Mouse (Mus musculus) granulocyte monocyte progenitor cell, adult 5-6 weeks (primary cell): ENCODE results near the gene Nkx2-5. TPM values are rescaled to one million over a fixed set of nuclear protein-coding genes. Genes with fewer than 3 reads are reported as not detected.
A peak's percentile ranks its signal among the peaks of the same experiment; 100 is the strongest.

Experiments
- ATAC-seq: replicated peaks from 2 replicates; pipeline ENCODE4 v1.8.0; 2016; ENCODE audit warnings: mild to moderate bottlenecking, moderate TSS enrichment, inconsistent platforms; ENCODE audit not compliant: poor library complexity, severe bottlenecking
- total RNA-seq, 2 experiments: library from RNA; stranded (forward) in 1 of 2; stranded (reverse) in 1 of 2; fragments of 200-712, 200-1000 nt in 1 of 2; fragments of >200 nt in 1 of 2; fragmentation: Nextera tagmentation in 1 of 2; gene quantifications; 2 replicates each; pipeline ENCODE4 v1.2.3; 2014 to 2017

Nkx2-5 gene
- total RNA-seq (2014; fragmentation: Nextera tagmentation) (not detected in 2 replicates), total RNA-seq (2017) (not detected in 2 replicates)

- ATAC-seq, result no peak
Observed at GRCm38 (mm10) chr17:26844909-26845148, at the start of gene Nkx2-5. Gene Nkx2-5, minus strand, starts transcription at chr17:26845009.

- no peak for ATAC-seq
Observed at GRCm38 (mm10) chr17:26894342-26894741, 49.5 kb upstream of the Nkx2-5 start.

DNA sequence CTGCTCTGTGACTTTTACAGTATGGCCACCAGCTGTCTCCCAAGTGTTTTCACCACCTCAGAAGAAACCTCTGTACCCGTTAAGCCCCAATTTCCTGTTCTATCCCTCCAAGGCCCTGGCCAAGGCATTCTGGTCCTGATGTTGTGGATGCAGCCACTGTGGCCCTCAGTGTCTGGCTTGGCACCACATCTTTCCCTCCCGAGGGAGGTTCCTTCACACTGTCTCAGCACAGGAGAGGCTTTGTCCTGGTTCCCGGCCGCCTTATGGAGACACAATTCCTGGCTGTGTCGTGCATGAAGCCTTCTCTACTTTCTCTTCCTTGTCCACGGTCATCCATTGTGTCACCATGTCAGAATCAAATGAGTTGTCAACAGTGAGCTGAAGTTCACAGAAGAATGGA, 48.7 kb upstream of the Nkx2-5 start:
- ATAC-seq, result no peak

DNA sequence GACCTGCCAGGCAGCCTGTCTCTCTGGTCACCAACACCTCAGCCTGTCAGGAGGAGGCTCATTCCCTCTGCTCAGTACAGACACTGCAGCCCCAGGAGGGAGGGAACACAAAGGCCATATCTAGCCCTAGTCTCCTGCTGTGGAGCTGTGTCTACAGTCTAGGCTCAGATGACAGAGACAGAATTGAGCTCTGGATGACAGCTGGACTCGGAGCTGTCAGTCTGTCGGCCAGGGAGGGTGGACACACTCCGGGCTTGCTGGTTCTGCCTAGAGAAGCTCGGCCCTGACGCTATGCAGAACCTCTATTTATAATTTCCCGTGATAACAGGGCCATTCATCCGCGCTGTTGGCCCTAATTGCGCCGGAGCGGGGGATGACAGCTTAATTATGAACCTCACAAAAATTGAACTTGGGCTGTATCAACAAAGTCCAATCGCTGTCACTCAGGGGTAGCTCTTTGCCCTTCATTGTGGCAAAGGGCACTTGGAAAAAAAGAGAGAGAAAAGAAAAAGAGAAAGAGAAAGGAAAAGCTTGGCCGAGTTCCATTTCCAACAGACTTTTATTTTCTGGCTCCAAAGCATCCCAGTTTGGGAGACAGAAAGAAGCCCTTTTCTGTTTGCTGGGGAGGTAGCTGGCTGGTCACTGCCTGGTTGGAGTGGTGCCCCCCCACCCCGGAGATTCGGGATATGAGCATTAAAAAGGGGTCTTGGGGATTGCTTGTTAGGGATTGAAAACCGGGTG, 48.0 kb upstream of the Nkx2-5 start:
- no peak for ATAC-seq

- no peak for ATAC-seq
Observed at GRCm38 (mm10) chr17:26887926-26888325, 43.1 kb upstream of the Nkx2-5 start.

DNA sequence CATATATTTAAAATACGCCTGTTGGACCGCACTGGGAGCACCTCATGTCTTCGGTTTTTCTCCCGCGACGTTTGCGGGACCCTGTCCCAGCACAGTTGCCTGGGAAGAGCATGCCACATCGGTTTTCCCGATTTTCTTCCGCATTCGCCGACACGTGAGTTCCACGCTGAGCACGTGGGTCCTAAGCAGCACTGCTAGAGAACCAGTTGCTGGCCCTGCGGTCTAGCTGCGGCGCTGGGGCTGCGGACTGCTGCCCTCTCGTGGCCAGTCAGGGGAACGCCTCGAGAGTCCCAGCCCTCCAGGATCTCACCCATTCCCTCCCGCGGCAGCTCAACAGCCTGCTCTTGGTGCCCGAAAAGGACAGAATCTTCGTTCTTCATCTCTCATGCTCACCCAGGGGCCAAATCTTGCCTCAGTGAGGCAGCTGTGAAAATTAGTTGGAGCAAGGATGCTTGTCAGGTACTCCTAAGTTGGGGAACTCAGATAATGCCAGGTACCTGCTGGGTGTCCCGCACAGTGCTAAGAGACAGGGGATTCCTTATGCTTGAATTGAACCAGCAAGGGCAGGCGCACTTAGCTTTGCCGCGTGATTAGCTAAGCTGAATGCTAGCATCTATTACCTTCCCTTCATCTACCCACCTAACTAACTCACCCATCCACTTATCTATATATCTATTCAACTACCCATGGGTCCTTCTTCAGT, 41.4 kb upstream of the Nkx2-5 start:
- peak; percentile 96 for ATAC-seq

DNA sequence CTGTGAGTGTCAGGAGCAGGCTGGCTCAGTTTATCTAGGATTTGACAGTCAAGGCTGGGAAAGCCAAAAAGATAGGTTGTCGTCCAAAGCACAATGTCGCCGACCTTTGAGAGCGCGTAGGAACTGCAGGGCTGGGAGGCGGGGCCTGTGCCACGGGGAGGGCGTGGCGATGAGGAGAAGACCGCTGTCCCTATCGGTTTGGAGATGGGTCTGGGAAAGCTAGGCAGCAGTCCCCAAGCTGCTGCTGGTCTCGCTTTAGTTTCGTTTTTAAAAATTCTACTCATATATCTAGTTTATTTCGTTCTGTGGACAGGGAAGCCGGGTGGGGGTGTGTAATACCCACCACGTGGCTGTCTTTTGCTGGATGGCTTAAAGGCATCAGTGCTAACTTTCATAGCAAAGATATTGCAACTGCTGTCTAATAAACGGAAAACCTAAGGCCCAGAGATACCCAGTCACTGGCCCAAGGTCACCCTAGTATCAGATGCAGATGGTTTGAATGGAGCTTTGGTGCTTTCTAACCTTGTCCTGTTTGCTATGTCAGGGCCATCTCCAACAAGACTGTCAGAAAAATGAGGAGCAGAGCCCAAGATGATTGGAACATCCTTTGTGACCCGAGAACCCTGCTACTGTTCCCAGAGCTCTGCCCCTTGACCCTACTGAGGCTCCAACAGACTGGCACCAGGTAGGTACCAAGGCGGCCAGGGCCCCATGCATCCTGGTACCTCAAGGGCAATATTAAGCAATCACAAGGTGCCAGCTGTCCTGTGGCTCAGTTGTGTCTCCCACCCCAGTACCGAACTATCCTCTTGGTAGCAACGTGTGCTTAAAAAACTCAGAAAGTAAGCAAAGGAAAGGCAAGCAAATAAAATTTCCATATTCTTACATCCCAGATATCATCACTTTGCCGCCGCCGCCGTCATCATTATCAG, 40.5 kb upstream of the Nkx2-5 start:
- peak; percentile 86 for ATAC-seq

- no peak for ATAC-seq
Observed at GRCm38 (mm10) chr17:26883585-26883984, 38.8 kb upstream of the Nkx2-5 start.

DNA sequence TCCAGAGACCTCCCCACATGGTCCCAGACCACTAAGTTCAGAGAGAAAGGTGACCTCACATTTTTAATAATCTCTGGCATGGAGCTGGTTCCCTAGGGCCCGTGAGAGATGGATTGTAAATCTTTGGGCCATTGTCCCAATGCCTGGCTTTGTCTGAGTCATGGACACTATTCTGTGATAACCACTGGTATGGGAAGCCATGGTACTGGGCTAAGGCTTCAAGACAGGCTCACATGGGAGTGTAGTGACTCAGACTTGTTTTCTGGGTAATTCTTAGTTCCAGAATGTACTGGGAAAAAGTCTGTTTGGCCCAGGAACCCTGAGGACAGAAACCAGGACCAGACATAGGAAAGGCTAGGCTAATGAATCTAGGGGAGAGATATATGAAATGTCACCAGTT, 37.9 kb upstream of the Nkx2-5 start:
- no peak for ATAC-seq

GRCm38 (mm10) chr17:26879235-26879634, 34.4 kb upstream of the Nkx2-5 start:
- no peak for ATAC-seq

DNA sequence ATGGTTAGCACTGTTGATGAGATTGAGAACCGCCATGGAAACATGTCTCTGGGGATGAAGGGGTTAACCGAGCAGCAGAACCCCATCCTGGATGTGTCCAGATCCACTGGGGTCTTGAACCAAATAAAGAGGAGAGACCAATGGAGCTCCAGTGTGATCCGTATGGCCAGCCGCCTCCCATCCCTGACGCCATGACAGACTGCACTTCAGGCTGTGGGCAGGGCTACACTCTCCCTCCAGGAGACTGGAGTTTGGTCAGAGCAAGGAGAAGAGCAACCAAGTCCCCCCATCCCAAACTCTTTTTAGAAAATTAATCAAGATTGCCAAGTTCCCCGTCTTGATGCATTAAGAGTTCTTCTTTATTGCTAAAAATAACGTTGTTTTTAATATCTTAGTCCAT, 33.1 kb upstream of the Nkx2-5 start:
- ATAC-seq, result no peak

DNA sequence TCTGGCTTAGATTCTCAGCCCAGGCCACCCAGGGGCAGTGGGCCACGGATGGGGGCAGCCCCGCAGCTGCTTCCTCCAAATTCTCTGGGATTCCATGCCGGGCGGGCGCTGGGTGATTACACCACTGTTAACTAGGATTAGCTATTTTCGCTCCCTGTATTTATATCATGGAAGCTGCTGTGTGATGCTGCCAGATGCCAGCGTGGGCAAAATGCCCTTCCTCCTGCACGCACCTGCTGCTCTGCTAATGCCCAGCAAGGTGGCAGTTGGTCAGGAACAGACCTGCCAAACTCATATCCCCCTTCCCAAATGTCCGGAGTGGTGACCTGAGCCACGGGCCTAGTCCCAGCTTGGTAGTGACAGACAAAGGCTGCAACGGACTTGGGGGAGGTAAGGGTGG, 29.7 kb upstream of the Nkx2-5 start:
- no peak for ATAC-seq

DNA sequence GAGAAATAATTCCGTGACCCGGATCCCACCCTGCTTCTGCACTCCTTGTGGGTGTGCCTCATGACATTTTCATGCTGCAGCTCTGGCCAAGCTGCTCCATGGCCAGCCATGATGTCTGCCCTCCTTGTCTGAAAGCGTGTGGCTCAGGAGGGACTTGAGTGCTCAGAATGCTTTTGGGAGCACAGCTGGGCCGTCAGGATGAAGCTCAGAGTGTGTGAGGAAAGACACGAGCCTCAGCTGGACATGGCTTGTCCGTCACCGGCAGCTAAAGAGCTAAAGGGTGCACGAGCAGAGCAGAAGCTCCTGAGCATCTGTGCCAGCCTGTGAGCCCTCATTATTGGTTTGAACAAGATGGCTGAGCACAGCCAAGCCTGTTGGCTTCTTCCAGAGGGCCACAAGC, 28.7 kb upstream of the Nkx2-5 start:
- no peak for ATAC-seq

DNA sequence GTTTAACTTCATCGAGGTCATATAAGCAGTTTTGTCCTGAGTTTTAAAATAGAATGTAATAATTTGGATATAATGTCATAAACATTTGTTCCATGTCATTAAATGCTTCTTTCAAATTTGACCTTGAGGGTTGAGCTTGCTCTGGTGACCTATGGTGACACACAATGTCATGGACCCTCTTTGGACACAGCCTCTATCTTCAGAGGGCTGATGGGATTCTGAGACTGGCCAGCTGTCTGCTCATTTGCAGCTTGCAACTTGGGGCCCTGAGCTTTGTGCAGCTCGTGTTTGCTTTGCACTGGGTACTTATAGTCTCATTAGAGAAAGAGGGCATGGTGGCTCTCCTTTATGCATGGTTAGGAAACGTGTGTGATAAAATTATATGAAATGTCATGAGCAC, 28.1 kb upstream of the Nkx2-5 start:
- ATAC-seq, result no peak

- 0 out of 2 replicates have a peak, but pooled peaks have one; percentile 22 for ATAC-seq
Observed at GRCm38 (mm10) chr17:26868756-26869155, 23.9 kb upstream of the Nkx2-5 start.

DNA sequence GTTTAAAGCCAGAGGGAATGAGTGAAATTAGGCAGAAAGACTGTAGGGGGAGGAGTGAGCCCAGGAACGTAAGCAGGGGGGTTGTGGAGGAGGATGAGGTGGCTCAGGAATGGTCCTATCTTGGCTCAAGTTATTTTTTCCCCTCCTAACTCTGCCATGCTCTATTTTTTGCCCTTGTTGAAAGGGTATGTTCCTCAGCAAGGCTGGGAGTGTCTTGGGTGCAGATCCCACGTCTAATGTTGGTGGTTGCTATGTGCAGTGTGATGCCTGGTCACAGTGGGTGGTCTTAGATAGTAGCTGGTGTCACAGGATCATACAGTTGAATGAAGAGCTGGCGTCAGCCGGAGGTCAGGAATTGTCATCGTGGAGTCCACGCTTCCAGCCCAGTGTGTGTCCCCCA, 20.3 kb upstream of the Nkx2-5 start:
- no peak for ATAC-seq

- ATAC-seq, result no peak
Observed at GRCm38 (mm10) chr17:26864343-26864742, 19.5 kb upstream of the Nkx2-5 start.

DNA sequence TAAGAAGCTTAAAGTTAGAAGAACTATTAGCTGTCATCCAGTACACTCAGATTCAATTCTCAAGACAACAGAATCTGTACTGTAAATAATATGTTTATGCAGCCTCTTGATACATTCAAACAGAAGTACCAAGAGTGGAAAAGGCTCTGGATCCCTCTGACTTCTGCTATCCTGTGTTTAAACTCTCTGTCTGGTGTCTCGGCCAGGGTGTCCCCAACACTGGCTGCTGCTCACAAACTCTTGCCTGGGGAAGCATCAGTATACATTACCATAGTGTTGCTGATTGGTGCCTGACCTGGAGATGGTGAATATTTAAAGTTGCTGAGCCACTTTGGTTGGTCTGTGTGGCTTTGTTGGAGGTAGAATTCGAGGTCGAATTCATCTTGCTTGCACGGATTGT, 17.0 kb upstream of the Nkx2-5 start:
- no peak for ATAC-seq

DNA sequence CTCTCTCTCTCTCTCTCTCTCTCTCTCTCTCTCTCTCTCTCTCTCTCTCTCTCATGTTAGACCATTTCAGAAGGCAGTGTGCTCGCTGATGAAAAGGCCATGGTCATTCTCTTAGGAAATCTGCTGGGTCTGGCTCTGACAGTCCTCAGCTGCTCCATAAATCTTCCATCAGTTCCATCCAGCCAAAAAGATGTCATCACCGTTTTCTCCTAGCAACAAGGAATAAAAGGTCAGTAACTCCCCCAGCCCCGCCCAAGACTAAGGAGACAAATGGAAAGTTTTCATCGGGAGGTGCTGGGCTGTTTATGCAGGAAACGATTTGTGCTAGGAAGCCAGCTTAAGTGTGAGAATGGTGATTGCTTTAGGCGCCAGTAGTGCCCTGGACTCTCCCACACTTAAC, 16.6 kb upstream of the Nkx2-5 start:
- no peak for ATAC-seq

- ATAC-seq, result no peak
Observed at GRCm38 (mm10) chr17:26860906-26861305, 16.1 kb upstream of the Nkx2-5 start.

GRCm38 (mm10) chr17:26852262-26852661, 7.5 kb upstream of the Nkx2-5 start:
- ATAC-seq, result peak; percentile 61
